Mouse (Mus musculus): ENCODE data around the gene Gja8. TPM values are rescaled to one million over a fixed set of nuclear protein-coding genes. Genes with fewer than 3 reads are reported as not detected.
A peak's percentile ranks its signal among the peaks of the same experiment; 100 is the strongest.

Gene Gja8
- total and polyA plus RNA-seq, 3 experiments = 0.04 TPM; not detected in 1

GRCm38 (mm10) chr3:96905592-96905991 is 20.2 kb downstream of the Gja8 start:
- peak overlapping the region; percentile 69 to 85 for H3K4me3 ChIP-seq (ENCODE audit: control insufficient read depth in 1 of 2, insufficient read depth in 1 of 2, low read depth in 2 of 2, low read length in 2 of 2)
- no peak for DNase-seq (ENCODE audit: low read depth, low spot score)
- H3K36me3 ChIP-seq (ENCODE audit: control insufficient read depth in 1 of 2, insufficient read depth in 2 of 2, low read length in 2 of 2) = peaks cover 0 to 25% of the 10 kb centered on the region in 2 experiments; a peak in 2 of 4 replicates
- H3K79me2 ChIP-seq (ENCODE audit: control insufficient read depth, insufficient read depth, low read length, poor library complexity) = peaks cover 16% of the 10 kb centered on the region
- H3K27me3 ChIP-seq (ENCODE audit: control insufficient read depth in 1 of 2, insufficient read depth in 2 of 2, low read length in 2 of 2) = peaks cover 7 to 14% of the 10 kb centered on the region in 2 experiments
- H3K9ac ChIP-seq (ENCODE audit: control insufficient read depth, low read depth, low read length, poor library complexity, severe bottlenecking) = peak overlapping the region; percentile 66
- H3K4me1 ChIP-seq (ENCODE audit: control insufficient read depth in 1 of 2, insufficient read depth in 2 of 2, low read length in 2 of 2) = peaks cover 10 to 15% of the 10 kb centered on the region in 2 experiments
- TF ChIP-seq MXI1 (IDR thresholded peaks at IDR 0.05; ENCODE audit: low read depth, low read length) (no peak), ZC3H11A (IDR thresholded peaks at IDR 0.05; ENCODE audit: low read depth, low read length) (peak; percentile 12; the same call in 1 of the 2 replicates)
- 0 out of 2 replicates have a peak overlapping the region, but pooled peaks have one; percentile 13 for H3K27ac ChIP-seq (ENCODE audit: control insufficient read depth, low read depth, low read length)
- no peaks in the 10 kb centered on the region for H3K9me3 ChIP-seq (replicated peaks; ENCODE audit: insufficient read depth, low read length)

GRCm38 (mm10) chr3:96904851-96905541 is 20.8 kb downstream of the Gja8 start, which contains the start of gene Gpr89:
TSS of gene Gpr89 (minus strand) at chr3:96905346.
- Histone ChIP-seq H3K27ac (ENCODE audit: control insufficient read depth, low read depth, low read length) (0 out of 2 replicates have a peak within 1 kb of the TSS, but pooled peaks have one; percentile 13), H3K9me3 (replicated peaks; ENCODE audit: insufficient read depth, low read length) (no peaks in the 10 kb centered on the region), H3K4me3 (ENCODE audit: control insufficient read depth in 1 of 2, insufficient read depth in 1 of 2, low read depth in 2 of 2, low read length in 2 of 2) (peak within 1 kb of the TSS; percentile 69 to 85), H3K36me3 (ENCODE audit: control insufficient read depth in 1 of 2, insufficient read depth in 2 of 2, low read length in 2 of 2) (peaks cover 0 to 25% of the 10 kb centered on the region in 2 experiments; a peak in 2 of 4 replicates), H3K79me2 (ENCODE audit: control insufficient read depth, insufficient read depth, low read length, poor library complexity) (peaks cover 16% of the 10 kb centered on the region), H3K27me3 (ENCODE audit: control insufficient read depth in 1 of 2, insufficient read depth in 2 of 2, low read length in 2 of 2) (peaks cover 3 to 8% of the 10 kb centered on the region in 2 experiments), H3K9ac (ENCODE audit: control insufficient read depth, low read depth, low read length, poor library complexity, severe bottlenecking) (peak within 1 kb of the TSS; percentile 86), H3K4me1 (ENCODE audit: control insufficient read depth in 1 of 2, insufficient read depth in 2 of 2, low read length in 2 of 2) (peaks cover 10 to 15% of the 10 kb centered on the region in 2 experiments)
- peak; percentile 99 for DNase-seq (ENCODE audit: low read depth, low spot score)
- TF ChIP-seq NRF1 (IDR thresholded peaks at IDR 0.05; ENCODE audit: insufficient read depth, low read depth, low read length, poor library complexity, severe bottlenecking) (no peak), EP300 (IDR thresholded peaks at IDR 0.05; ENCODE audit: low read depth in 1 of 2, low read length in 2 of 2) (0 out of 4 replicates have a peak, but pooled peaks of 1 of the 2 experiments have one; percentile 8), MXI1 (IDR thresholded peaks at IDR 0.05; ENCODE audit: low read depth, low read length) (peak; percentile 92), GABPA (IDR thresholded peaks at IDR 0.05; ENCODE audit: low read depth, low read length) (no peak), NELFE (IDR thresholded peaks at IDR 0.05; ENCODE audit: low read depth, low read length) (peak; percentile 94), TBP (IDR thresholded peaks at IDR 0.05; ENCODE audit: low read depth, low read length) (peak; percentile 92), MAX (IDR thresholded peaks at IDR 0.05; ENCODE audit: low read length) (peak; percentile 71), POLR2AphosphoS2 (IDR thresholded peaks at IDR 0.05; ENCODE audit: low read length) (peak; percentile 93), CHD1 (IDR thresholded peaks at IDR 0.05; ENCODE audit: low read depth, low read length) (no peak; the same call in 1 of the 2 replicates), UBTF (IDR thresholded peaks at IDR 0.05; ENCODE audit: borderline replicate concordance, insufficient read depth, low read depth, low read length) (0 out of 2 replicates have a peak, but pooled peaks have one; percentile 24), MYB (IDR thresholded peaks at IDR 0.05; ENCODE audit: low read depth, low read length) (no peak), TAL1 (IDR thresholded peaks at IDR 0.05; ENCODE audit: low read length) (no peak), ZMIZ1 (IDR thresholded peaks at IDR 0.05; ENCODE audit: low read depth, low read length) (peak; percentile 95), RAD21 (IDR thresholded peaks at IDR 0.05; ENCODE audit: low read depth, low read length) (no peak), MEF2A (IDR thresholded peaks at IDR 0.05; ENCODE audit: extremely low read depth, insufficient replicate concordance, low read depth, low read length, poor library complexity, severe bottlenecking) (no peak), ZC3H11A (IDR thresholded peaks at IDR 0.05; ENCODE audit: low read depth, low read length) (no peak), HCFC1 (IDR thresholded peaks at IDR 0.05; ENCODE audit: low read depth, low read length) (peak; percentile 89), SMC3 (IDR thresholded peaks at IDR 0.05; ENCODE audit: low read depth, low read length) (no peak), ZKSCAN1 (IDR thresholded peaks at IDR 0.05; ENCODE audit: low read depth, low read length) (no peak), JUND (IDR thresholded peaks at IDR 0.05; ENCODE audit: low read depth, low read length) (no peak), MAZ (IDR thresholded peaks at IDR 0.05; ENCODE audit: low read depth, low read length) (no peak), ETS1 (IDR thresholded peaks at IDR 0.05; ENCODE audit: low read depth, low read length) (no peak), MAFK (IDR thresholded peaks at IDR 0.05; ENCODE audit: borderline replicate concordance, low read depth, low read length) (no peak), GATA1 (IDR thresholded peaks at IDR 0.05; ENCODE audit: low read depth, low read length) (no peak), E2F4 (IDR thresholded peaks at IDR 0.05; ENCODE audit: borderline replicate concordance, low read depth, low read length) (no peak), ELF1 (IDR thresholded peaks at IDR 0.05; ENCODE audit: low read depth, low read length) (no peak), ZNF384 (IDR thresholded peaks at IDR 0.05; ENCODE audit: low read depth, low read length) (no peak), MYC (IDR thresholded peaks at IDR 0.05; ENCODE audit: low read depth, low read length) (peak; percentile 78), SIN3A (IDR thresholded peaks at IDR 0.05; ENCODE audit: low read length) (peak; percentile 87), KAT2A (conservative IDR thresholded peaks at IDR 0.05; ENCODE audit: low read depth, low read length) (no peak)
